ENCODE assay signal across 26 mouse cellular contexts in genomic region chr13:54400565-54401179, GRCm38 (mm10). TPM values are rescaled to one million over a fixed set of nuclear protein-coding genes. Genes with fewer than 3 reads are reported as not detected.
DNase-seq lines count a peak whose midpoint lies in the region; ATAC-seq and TF ChIP-seq lines count a peak whose summit lies in the region.
"Had no signal": no experiment of that assay in that cellular context is flagged by ENCODE, and none has a peak within 500 bp of the region (broad histone marks: within the 10 kb centered on the region; RNA-seq: fewer than 3 reads in every experiment).

No protein-coding gene starts in this region.

- 78% methylated on average over 7 of the region's 7 CpGs for WGBS in forebrain, embryonic 11.5 days
- 59% methylated on average over 7 of the region's 7 CpGs for WGBS in forebrain, embryonic 16.5 days
- 26% methylated on average over 7 of the region's 7 CpGs for WGBS in lung, embryonic 14.5 days

- ATAC-seq in forebrain, embryonic 11.5 days (replicated peaks; ENCODE audit: low FRiP score) = no peak
- ATAC-seq in forebrain, embryonic 16.5 days = no peak
- ATAC-seq in lung, embryonic 14.5 days (ENCODE audit: insufficient read depth) = peak; percentile 61
- no peak for ATAC-seq in megakaryocyte, adult 5-6 weeks (ENCODE audit: poor library complexity, severe bottlenecking)
- ATAC-seq: forebrain, postnatal 0 days; hindbrain, postnatal 0 days; intestine, embryonic 15.5 days; midbrain, embryonic 15.5 days had no signal

- H3K36me3 ChIP-seq in forebrain, embryonic 11.5 days (ENCODE audit: control insufficient read depth, insufficient read depth, low read length) = no peaks in the 10 kb centered on the region
- no peaks in the 10 kb centered on the region for H3K36me3 ChIP-seq in forebrain, embryonic 16.5 days (ENCODE audit: control insufficient read depth, insufficient read depth)
- no peaks in the 10 kb centered on the region for H3K36me3 ChIP-seq in lung, embryonic 14.5 days (ENCODE audit: insufficient read depth)
- H3K36me3 ChIP-seq in megakaryocyte, embryonic 14.5 days (replicated peaks; ENCODE audit: low read length) = no peaks in the 10 kb centered on the region
- H3K36me3 ChIP-seq: hindbrain, embryonic 12.5 days; intestine, embryonic 15.5 days; limb, embryonic 10.5 days; limb, embryonic 15.5 days; liver, embryonic 13.5 days; midbrain, embryonic 15.5 days had no signal

- peak; percentile 22 for DNase-seq in forebrain, embryonic 11.5 days (ENCODE audit: low spot score)
- peak; percentile 82 for DNase-seq in lung, embryonic 14.5 days
- DNase-seq in lung, postnatal 25 days (ENCODE audit: low spot score) = no peak
- DNase-seq in kidney, postnatal 25 days = no peak
- DNase-seq: adrenal gland, postnatal 25 days; cerebellum, postnatal 14 days; forebrain, postnatal 0 days; heart, postnatal 36 days; kidney, adult 2 months; kidney, postnatal 4 days; layer of hippocampus, adult 9-11 months; liver, embryonic 13.5 days; lung, postnatal 14 days; right cerebral cortex, postnatal 25 days; thymus, postnatal 14 days had no signal

- peaks cover 9% of the 10 kb centered on the region; the same call in 1 of the 2 replicates for H3K4me1 ChIP-seq in forebrain, embryonic 11.5 days (replicated peaks; ENCODE audit: control insufficient read depth, insufficient read depth, low read length)
- peaks cover 16% of the 10 kb centered on the region for H3K4me1 ChIP-seq in forebrain, embryonic 16.5 days (replicated peaks; ENCODE audit: control insufficient read depth, insufficient read depth, low read length)
- H3K4me1 ChIP-seq in lung, embryonic 14.5 days (ENCODE audit: insufficient read depth) = peaks cover 9% of the 10 kb centered on the region; the same call in 1 of the 2 replicates
- peaks cover 75% of the 10 kb centered on the region for H3K4me1 ChIP-seq in megakaryocyte, embryonic 14.5 days
- H3K4me1 ChIP-seq: intestine, embryonic 15.5 days; liver, embryonic 13.5 days had no signal

- H3K9me3 ChIP-seq in forebrain, embryonic 11.5 days (ENCODE audit: control insufficient read depth, low read length) = no peaks in the 10 kb centered on the region
- H3K9me3 ChIP-seq in forebrain, embryonic 16.5 days (ENCODE audit: control insufficient read depth, low read length) = no peaks in the 10 kb centered on the region
- H3K9me3 ChIP-seq in lung, embryonic 14.5 days (ENCODE audit: low read depth, low read length) = no peaks in the 10 kb centered on the region
- H3K9me3 ChIP-seq in megakaryocyte, embryonic 14.5 days = peaks cover 11% of the 10 kb centered on the region
- H3K9me3 ChIP-seq: hindbrain, embryonic 12.5 days; intestine, embryonic 15.5 days; limb, embryonic 10.5 days; limb, embryonic 15.5 days; liver, embryonic 13.5 days; midbrain, embryonic 15.5 days had no signal

- no peak overlapping the region for H3K4me2 ChIP-seq in forebrain, embryonic 11.5 days (ENCODE audit: low read depth, low read length, severe bottlenecking)
- H3K4me2 ChIP-seq in forebrain, embryonic 16.5 days (ENCODE audit: low read length) = no peak overlapping the region
- no peak overlapping the region for H3K4me2 ChIP-seq in lung, embryonic 14.5 days
- H3K4me2 ChIP-seq: heart, embryonic 11.5 days; hindbrain, embryonic 12.5 days; intestine, embryonic 15.5 days; limb, embryonic 15.5 days; liver, embryonic 13.5 days; midbrain, embryonic 15.5 days had no signal

- no peak for TF ChIP-seq CTCF in lung, embryonic 14.5 days (IDR thresholded peaks at IDR 0.05; ENCODE audit: low read depth)

- H3K27ac ChIP-seq in forebrain, embryonic 11.5 days (ENCODE audit: low read depth, low read length) = no peak overlapping the region
- no peak overlapping the region for H3K27ac ChIP-seq in forebrain, embryonic 16.5 days (ENCODE audit: low read length)
- H3K27ac ChIP-seq in lung, embryonic 14.5 days (ENCODE audit: low read depth) = peak overlapping the region; percentile 51; the same call in 1 of the 2 replicates
- H3K27ac ChIP-seq: hindbrain, embryonic 12.5 days; hindbrain, postnatal 0 days; intestine, embryonic 15.5 days; limb, embryonic 10.5 days; limb, embryonic 15.5 days; liver, embryonic 13.5 days; midbrain, embryonic 15.5 days had no signal

- no peak overlapping the region for H3K4me3 ChIP-seq in forebrain, embryonic 11.5 days (ENCODE audit: low read depth, low read length)
- H3K4me3 ChIP-seq in forebrain, embryonic 16.5 days (replicated peaks; ENCODE audit: low read length) = no peak overlapping the region
- no peak overlapping the region for H3K4me3 ChIP-seq in lung, embryonic 14.5 days (ENCODE audit: low read depth, low read length)
- H3K4me3 ChIP-seq in megakaryocyte, embryonic 14.5 days (replicated peaks) = peak overlapping the region; percentile 69
- H3K4me3 ChIP-seq: hindbrain, embryonic 12.5 days; intestine, embryonic 15.5 days; limb, embryonic 10.5 days; limb, embryonic 15.5 days; liver, embryonic 13.5 days; midbrain, embryonic 15.5 days had no signal

- no peaks in the 10 kb centered on the region for H3K27me3 ChIP-seq in forebrain, embryonic 11.5 days (ENCODE audit: control insufficient read depth, insufficient read depth, low read length)
- no peaks in the 10 kb centered on the region for H3K27me3 ChIP-seq in forebrain, embryonic 16.5 days (replicated peaks; ENCODE audit: control insufficient read depth, insufficient read depth, low read length)
- H3K27me3 ChIP-seq in lung, embryonic 14.5 days (ENCODE audit: insufficient read depth, low read length) = no peaks in the 10 kb centered on the region
- H3K27me3 ChIP-seq in megakaryocyte, embryonic 14.5 days (replicated peaks) = peaks cover 11% of the 10 kb centered on the region
- H3K27me3 ChIP-seq: hindbrain, embryonic 12.5 days; intestine, embryonic 15.5 days; limb, embryonic 15.5 days; liver, embryonic 13.5 days; midbrain, embryonic 15.5 days had no signal

- H3K9ac ChIP-seq in forebrain, embryonic 11.5 days (ENCODE audit: low read length) = no peak overlapping the region
- H3K9ac ChIP-seq in forebrain, embryonic 16.5 days (replicated peaks; ENCODE audit: low read depth, low read length) = no peak overlapping the region
- H3K9ac ChIP-seq in lung, embryonic 14.5 days = no peak overlapping the region
- H3K9ac ChIP-seq: forebrain, postnatal 0 days; hindbrain, embryonic 12.5 days; intestine, embryonic 15.5 days; limb, embryonic 15.5 days; liver, embryonic 13.5 days; midbrain, embryonic 15.5 days had no signal

RNA-seq across cellular contexts. Expression of gene Cplx2, which starts 29.5 kb away (rescaled TPM):
- polyA plus RNA-seq in forebrain, embryonic 11.5 days (2014; fragmentation: Nextera tagmentation; extraction: Ambion mirVana) = 11.8 and 13.3 TPM in 2 replicates
- 31.8 and 34.3 TPM in 2 replicates for polyA plus RNA-seq in forebrain, embryonic 16.5 days (2015; fragmentation: Nextera tagmentation; extraction: Ambion mirVana)
- 12.2 TPM in 2 replicates for polyA plus RNA-seq in lung, embryonic 14.5 days (2014; fragmentation: Nextera tagmentation; extraction: Ambion mirVana)
- 7.9 and 13.0 TPM in 2 replicates for polyA plus RNA-seq in megakaryocyte, embryonic 14.5 days (2012; ENCODE audit: insufficient read depth, low replicate concordance)
- 0.05 TPM in 1 of 2 replicates, not detected in the other for total RNA-seq in megakaryocyte, adult 5-6 weeks (2015)
- 0.04 TPM in 1 of 2 replicates, not detected in the other for total RNA-seq in megakaryocyte, adult 5-6 weeks (2017)
- total RNA-seq: granulocyte monocyte progenitor cell, adult 5-6 weeks had no signal

Comparison
In these comparisons a context has a peak if more than half of its experiments do, and no peak if none do; other contexts are left out.
1. DNase-seq: peak in forebrain, embryonic 11.5 days (single experiment) and lung, embryonic 14.5 days (single experiment); none in lung, postnatal 25 days (single experiment) and kidney, postnatal 25 days (0 of 2).